Mouse (Mus musculus) embryonic fibroblast, embryonic 13.5 days (primary cell): ENCODE measurements around the gene Rflnb.

ENCODE experiments used
- CTCF ChIP-seq: IDR thresholded peaks from 2 replicates; pipeline ENCODE4 v1.5.1; 2011; ENCODE audit warnings: mild to moderate bottlenecking, control low read depth, low read length, moderate library complexity, borderline replicate concordance; ENCODE audit not compliant: insufficient read depth
- POLR2A ChIP-seq: IDR thresholded peaks from 2 replicates; pipeline ENCODE4 v1.6.1; 2011; ENCODE audit warnings: low read depth, mild to moderate bottlenecking, control low read depth, low read length, moderate library complexity

GRCm38 (mm10) chr11:76065521-76066095 is 38.0 kb upstream of the Rflnb start:
- TF ChIP-seq CTCF: no peak
- no peak for TF ChIP-seq POLR2A
